Mouse (Mus musculus) forebrain, embryonic 12.5 days (tissue): ENCODE measurements around the gene Ccdc83. TPM values are rescaled to one million over a fixed set of nuclear protein-coding genes. Genes with fewer than 3 reads are reported as not detected.

Experiments
- ATAC-seq: fragments of 200-750 bp; cut with Nextera tagmentation; 2 replicates; pipeline ENCODE4 v1.8.0; 2017; ENCODE audit warnings: moderate TSS enrichment; ENCODE audit not compliant: low FRiP score
- H3K27ac ChIP-seq: fragments of 300-500 bp; sonication (generic); 2 replicates; pipeline ENCODE4 v1.5.1; 2016; ENCODE audit warnings: mild to moderate bottlenecking
- H3K27me3 ChIP-seq: fragments of 300-500 bp; sonication (generic); 2 replicates; pipeline ENCODE4 v1.6.1; 2016; ENCODE audit warnings: mild to moderate bottlenecking
- H3K36me3 ChIP-seq: fragments of 300-500 bp; sonication (generic); replicated peaks from 2 replicates; pipeline ENCODE4 v1.6.1; 2016; ENCODE audit warnings: mild to moderate bottlenecking
- H3K4me1 ChIP-seq: fragments of 300-500 bp; sonication (generic); 2 replicates; pipeline ENCODE4 v1.6.1; 2016
- H3K4me2 ChIP-seq: fragments of 300-500 bp; sonication (generic); 2 replicates; pipeline ENCODE4 v1.6.1; 2016; ENCODE audit warnings: mild to moderate bottlenecking, moderate library complexity
- H3K4me3 ChIP-seq: fragments of 300-500 bp; sonication (generic); replicated peaks from 2 replicates; pipeline ENCODE4 v1.5.1; 2016; ENCODE audit warnings: mild to moderate bottlenecking
- H3K9ac ChIP-seq: fragments of 300-500 bp; sonication (generic); 2 replicates; pipeline ENCODE4 v1.6.1; 2016; ENCODE audit warnings: mild to moderate bottlenecking
- H3K9me3 ChIP-seq: fragments of 300-500 bp; sonication (generic); 2 replicates; pipeline ENCODE4 v1.6.1; 2016
- WGBS: fragments of 180-500 bp; shearing (Covaris S2); methylation state at CpG from one replicate; pipeline ENCODE4 v1.1.7; 2016; 5-methylcytosine and 5-hydroxymethylcytosine counted together
- polyA plus RNA-seq: library from polyadenylated mRNA; unstranded; fragments of >200 nt; fragmentation: Nextera tagmentation; extraction: Ambion mirVana; gene quantifications from 2 replicates; pipeline ENCODE4 v1.2.1, GENCODE M21; 2016

Ccdc83 gene
- polyA plus RNA-seq: not detected in 2 replicates

DNA sequence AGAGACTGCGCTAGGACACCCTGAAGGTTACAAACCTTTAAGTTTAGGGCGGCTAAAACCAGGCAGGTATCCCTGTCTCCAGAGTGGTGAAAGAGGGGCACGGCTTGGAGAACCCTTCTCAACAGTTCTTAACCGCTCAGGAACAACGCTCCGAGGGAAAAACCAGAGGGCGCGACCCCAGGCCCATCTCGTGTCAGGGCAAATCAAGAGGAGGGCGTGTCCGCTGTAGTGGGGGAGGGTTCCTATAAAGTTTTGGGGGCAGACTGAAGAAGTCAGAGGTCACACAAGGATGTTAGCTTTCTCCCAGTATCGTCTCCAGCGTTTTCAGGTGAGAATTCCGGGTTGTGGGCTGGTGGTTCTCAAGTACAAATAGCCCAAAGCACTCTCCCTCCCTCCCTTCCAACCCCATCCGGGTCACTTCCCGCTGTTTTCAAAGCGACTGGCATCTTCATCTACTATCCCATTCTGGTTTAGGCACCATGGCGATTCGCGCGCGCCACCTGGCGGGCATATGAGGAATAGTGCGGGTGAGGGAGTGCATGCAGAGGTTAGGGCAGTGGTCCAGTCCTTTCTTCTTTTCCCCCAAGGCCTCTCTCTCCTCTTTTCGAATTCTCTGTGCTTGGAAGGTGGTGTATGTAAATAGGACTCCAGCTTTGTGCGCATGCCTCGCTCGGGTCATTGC is at the start of gene Ccdc83:
TSS of gene Ccdc83 (minus strand) at position 489 of the 682 bp plus-strand sequence.
- H3K9me3 ChIP-seq: no peaks in the 10 kb centered on the region
- H3K27ac ChIP-seq: no peak within 1 kb of the TSS
- H3K27me3 ChIP-seq: no peaks in the 10 kb centered on the region
- peaks cover 16% of the 10 kb centered on the region for H3K4me1 ChIP-seq
- 5% methylated on average over 28 of the region's 28 CpGs for WGBS
- peak; percentile 86 for ATAC-seq
- peak within 1 kb of the TSS; percentile 21 for H3K4me3 ChIP-seq
- peak within 1 kb of the TSS; percentile 51 for H3K4me2 ChIP-seq
- H3K9ac ChIP-seq: peak within 1 kb of the TSS; percentile 21; the same call in 1 of the 2 replicates
- no peaks in the 10 kb centered on the region for H3K36me3 ChIP-seq

DNA sequence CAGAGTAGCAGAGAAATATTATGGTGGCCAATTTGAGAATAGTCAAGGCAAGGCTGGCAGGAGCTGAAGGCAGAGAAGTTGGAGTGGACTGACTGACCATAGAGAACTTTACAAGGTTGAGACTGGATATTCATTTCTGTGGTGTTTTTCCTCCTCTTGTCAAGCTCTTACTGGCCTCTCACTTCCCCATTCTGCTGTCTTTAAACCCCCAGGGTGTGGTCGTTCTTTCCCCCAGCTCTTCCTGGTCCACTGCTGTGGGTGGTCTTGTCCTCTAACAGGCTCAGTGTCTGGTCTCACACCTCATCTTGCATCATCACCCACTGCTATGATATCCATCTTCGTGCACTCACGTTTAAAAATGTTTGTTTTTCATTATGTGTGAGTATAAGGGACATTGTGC is 47.8 kb upstream of the Ccdc83 start:
- Histone ChIP-seq H3K27me3 (no peaks in the 10 kb centered on the region), H3K4me1 (no peaks in the 10 kb centered on the region), H3K9me3 (no peaks in the 10 kb centered on the region), H3K36me3 (no peaks in the 10 kb centered on the region), H3K9ac (no peak overlapping the region), H3K4me2 (no peak overlapping the region), H3K27ac (no peak overlapping the region), H3K4me3 (no peak overlapping the region)
- 86% methylated on average over 3 of the region's 3 CpGs for WGBS
- ATAC-seq: no peak

DNA sequence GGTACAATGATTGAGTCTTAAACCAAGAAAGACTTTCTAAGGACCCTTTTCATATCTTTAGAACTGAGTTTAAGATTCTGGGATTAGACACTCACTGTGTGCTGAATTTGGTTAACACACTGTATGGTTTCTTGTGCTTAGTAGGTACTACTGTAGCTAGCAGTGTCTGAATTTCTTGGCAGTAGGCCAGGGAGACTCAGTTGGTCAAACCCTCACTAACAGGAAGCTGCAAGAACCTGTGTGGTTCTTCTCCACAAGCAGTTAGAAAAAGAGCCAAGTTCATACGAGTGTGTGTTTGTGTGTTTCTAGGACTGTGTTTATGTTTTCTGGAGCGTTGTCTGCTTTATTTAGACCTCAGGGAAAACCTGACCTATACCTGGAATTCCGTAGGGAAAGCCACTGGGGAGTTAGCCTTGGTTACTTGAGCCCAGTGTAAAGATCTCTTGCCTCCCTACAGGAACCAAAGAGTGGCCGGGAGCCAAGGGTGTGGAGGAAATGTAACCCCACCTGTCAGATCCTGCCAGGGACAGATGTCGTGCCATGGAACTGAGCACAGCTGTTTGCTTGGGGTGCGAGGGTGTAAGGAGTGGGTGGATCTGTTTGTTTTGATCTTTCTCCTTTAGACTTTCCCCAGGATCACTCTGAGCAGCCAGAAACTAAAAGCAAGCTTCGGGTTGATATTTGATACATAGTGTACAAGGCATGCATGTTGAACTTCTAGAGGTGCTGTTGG is 46.7 kb upstream of the Ccdc83 start:
- no peak for ATAC-seq
- H3K27me3 ChIP-seq: no peaks in the 10 kb centered on the region
- H3K4me2 ChIP-seq: no peak overlapping the region
- no peak overlapping the region for H3K4me3 ChIP-seq
- no peaks in the 10 kb centered on the region for H3K36me3 ChIP-seq
- WGBS: 80% methylated on average over 7 of the region's 7 CpGs
- H3K9me3 ChIP-seq: no peaks in the 10 kb centered on the region
- no peak overlapping the region for H3K27ac ChIP-seq
- no peak overlapping the region for H3K9ac ChIP-seq
- no peaks in the 10 kb centered on the region for H3K4me1 ChIP-seq

DNA sequence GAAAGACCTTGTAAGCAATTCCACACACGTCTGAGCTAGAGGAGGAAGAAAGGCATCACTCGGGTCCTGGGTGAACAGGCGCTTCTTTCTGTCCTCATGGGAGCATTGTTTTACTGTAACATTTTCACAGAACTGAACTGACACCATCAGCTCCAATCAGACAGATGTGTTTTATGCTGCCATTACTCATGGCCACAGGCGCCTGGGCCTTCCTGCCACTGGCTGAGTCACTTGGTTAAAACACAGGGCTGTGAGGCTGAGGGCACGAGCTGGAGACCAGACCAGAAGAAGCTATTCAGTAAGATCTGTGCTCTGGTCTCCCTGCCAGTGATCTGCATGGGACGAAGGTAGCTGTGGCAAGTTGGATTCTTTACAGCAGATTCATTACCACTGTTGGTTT is 42.4 kb upstream of the Ccdc83 start:
- Histone ChIP-seq H3K4me3 (no peak overlapping the region), H3K4me1 (peaks cover 4% of the 10 kb centered on the region), H3K9ac (no peak overlapping the region), H3K4me2 (no peak overlapping the region), H3K27me3 (peaks cover 14% of the 10 kb centered on the region), H3K36me3 (no peaks in the 10 kb centered on the region), H3K27ac (no peak overlapping the region), H3K9me3 (no peaks in the 10 kb centered on the region)
- WGBS: 78% methylated on average over 6 of the region's 6 CpGs
- no peak for ATAC-seq

DNA sequence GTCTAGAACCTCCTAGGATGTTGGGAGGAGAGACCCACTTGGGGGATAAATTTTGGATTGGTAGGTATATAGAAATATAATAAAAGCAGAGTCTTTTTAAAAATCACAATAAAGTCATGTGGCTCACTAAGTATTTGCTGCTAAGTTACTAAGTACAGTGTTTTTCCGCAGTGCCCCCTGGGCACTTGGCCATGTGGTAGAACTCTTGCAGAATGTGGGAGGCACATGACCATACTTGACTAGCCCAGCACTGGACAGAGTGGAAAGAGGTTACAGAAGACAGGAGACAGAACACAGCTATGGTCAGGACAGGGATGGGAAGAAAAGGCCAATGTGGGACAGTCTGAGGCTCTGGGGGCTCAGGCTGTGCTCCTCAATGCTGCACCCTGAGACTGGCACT is 41.4 kb upstream of the Ccdc83 start:
- no peaks in the 10 kb centered on the region for H3K9me3 ChIP-seq

DNA sequence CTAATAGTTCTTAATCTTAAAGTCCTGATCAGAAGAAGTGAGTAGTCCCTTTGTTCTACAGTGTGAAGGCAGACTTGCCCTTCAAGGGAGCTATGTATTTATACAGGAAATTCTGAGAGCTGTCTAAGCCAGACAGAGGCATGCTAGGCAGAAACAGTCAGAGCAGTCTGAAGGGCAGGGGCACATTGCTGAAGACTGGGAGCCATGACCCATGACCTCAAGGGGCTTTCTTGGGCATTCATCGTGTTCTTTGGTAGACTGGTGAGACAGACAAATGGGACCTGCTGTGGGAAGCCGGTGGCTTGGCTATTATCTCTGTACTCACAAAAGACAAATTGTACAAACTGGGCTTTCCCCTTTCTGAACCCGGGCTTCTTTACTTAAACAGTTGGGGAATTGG is 40.5 kb upstream of the Ccdc83 start:
- Histone ChIP-seq H3K4me1 (peaks cover 11% of the 10 kb centered on the region), H3K36me3 (no peaks in the 10 kb centered on the region), H3K9ac (no peak overlapping the region), H3K27ac (no peak overlapping the region), H3K4me2 (no peak overlapping the region), H3K27me3 (peaks cover 23% of the 10 kb centered on the region), H3K9me3 (no peaks in the 10 kb centered on the region), H3K4me3 (no peak overlapping the region)
- WGBS: 4% methylated on average over 3 of the region's 3 CpGs
- no peak for ATAC-seq

More for the DNA sequence above, 41.4 kb upstream of the Ccdc83 start:
- 94% methylated on average over 1 of the region's 1 CpGs for WGBS
- H3K4me3 ChIP-seq: no peak overlapping the region
- H3K4me2 ChIP-seq: no peak overlapping the region
- H3K27me3 ChIP-seq: peaks cover 23% of the 10 kb centered on the region
- peaks cover 11% of the 10 kb centered on the region for H3K4me1 ChIP-seq
- no peak for ATAC-seq
- no peak overlapping the region for H3K27ac ChIP-seq
- H3K9ac ChIP-seq: no peak overlapping the region
- no peaks in the 10 kb centered on the region for H3K36me3 ChIP-seq

DNA sequence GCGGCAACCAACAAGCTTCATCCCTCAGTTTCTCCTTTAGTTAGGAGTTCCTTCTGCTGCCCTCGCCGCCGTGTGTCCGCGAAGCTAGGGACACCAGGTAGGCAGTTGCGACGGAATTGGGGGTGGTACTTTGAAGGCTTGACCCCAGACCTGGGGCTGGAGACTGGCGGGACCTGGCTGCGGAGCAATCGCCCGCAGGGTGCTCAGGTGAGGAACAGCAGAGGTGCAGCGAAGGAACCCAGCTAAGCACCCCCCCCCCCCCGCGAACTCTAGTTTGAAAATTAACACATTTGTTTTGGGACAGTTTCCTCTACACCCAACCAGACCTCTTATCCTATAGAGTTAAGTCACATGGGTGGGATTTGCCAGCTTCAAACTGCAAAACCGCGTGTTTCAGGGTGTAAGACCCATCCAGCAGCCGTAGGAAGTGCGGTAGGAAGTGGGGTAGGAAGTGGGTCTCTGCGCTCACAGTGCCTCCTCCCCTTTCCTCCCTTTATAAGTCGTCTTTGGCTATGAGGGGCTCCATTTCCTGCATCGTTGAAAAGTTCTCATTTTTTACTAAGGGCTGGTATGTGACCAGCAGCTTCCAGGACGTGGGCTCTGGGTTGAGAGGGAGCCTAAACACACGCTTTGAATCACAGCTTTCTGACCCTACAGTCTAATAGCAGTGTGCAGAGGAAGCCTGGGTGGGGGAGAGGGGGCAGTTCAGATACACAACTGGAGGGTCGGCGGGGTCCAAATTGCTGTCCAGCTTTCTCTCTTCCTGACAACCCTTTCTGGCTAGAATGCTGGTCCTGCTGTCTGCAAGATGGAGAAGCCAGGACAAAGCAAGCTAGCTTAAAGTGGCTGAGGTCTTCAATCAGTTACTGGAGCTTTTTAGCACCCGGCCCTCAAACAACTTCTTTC is 37.3 kb upstream of the Ccdc83 start:
- H3K27me3 ChIP-seq: peaks cover 36% of the 10 kb centered on the region
- peak overlapping the region; percentile 74 for H3K4me2 ChIP-seq
- WGBS: 5% methylated on average over 27 of the region's 27 CpGs
- no peak overlapping the region for H3K27ac ChIP-seq
- H3K9ac ChIP-seq: peak overlapping the region; percentile 42
- peak overlapping the region; percentile 54 for H3K4me3 ChIP-seq
- no peaks in the 10 kb centered on the region for H3K36me3 ChIP-seq
- peaks cover 11% of the 10 kb centered on the region for H3K4me1 ChIP-seq
- no peaks in the 10 kb centered on the region for H3K9me3 ChIP-seq
- ATAC-seq: peak; percentile 31

DNA sequence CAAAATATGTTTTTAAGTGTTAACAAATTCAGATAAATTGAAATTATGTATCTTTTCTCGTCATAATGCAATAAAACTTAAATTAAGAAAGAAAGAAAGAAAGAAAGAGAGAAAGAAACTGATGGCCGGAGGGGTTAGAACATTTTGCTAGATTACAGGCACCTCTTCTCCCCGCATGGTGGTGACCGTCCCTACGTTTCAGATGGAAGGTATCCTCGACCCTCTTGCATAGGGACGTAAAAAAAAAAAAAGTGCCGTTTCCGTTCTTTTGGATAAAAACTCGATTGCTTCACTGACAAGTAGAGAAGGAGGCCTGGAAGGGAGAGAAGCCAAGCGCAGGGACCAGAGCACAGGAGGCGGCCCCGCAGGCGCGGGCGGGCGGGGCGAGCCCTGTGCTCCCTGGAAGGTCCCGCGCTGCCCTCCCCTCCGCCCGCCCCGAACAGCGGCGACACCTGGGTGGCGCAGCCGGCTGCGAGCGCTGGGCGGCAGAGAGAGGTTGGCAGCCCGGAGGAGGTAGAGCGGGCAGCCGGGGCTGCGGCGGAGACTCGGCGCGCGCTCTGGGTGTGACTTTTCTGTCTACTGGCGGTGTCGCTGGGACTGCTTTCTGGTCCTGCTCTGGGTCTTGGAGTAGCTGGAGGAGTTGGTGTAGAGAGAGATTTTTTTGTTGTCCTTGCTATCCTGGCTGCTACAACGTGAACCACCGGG is 36.5 kb upstream of the Ccdc83 start, which contains the start of gene Sytl2:
TSS of gene Sytl2 (plus strand) at position 311 of the 705 bp plus-strand sequence.
- H3K4me1 ChIP-seq: peaks cover 11% of the 10 kb centered on the region
- H3K27ac ChIP-seq: no peak within 1 kb of the TSS
- H3K27me3 ChIP-seq: peaks cover 36% of the 10 kb centered on the region

DNA sequence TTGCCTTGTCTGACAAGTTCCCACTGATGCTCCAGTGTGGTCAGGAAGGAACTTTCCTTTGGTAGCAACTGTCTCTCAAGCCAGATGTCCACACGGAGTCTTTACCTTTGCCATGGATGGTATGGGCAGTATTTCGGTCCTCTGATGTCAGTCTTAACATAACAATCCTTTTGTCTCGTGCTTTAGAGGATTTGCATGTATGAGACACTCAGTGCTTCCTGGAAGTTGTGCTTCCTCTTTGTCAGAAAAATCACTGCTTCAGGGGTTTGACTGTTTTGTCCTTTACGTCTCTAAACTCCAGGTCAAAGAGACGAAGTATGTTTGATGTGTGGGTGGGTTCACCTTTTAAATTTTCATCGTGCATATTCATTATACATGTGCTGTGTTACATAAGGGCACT is 26.3 kb upstream of the Ccdc83 start:
- Histone ChIP-seq H3K36me3 (no peaks in the 10 kb centered on the region), H3K27me3 (no peaks in the 10 kb centered on the region), H3K4me1 (no peaks in the 10 kb centered on the region), H3K4me3 (no peak overlapping the region), H3K9ac (no peak overlapping the region), H3K9me3 (no peaks in the 10 kb centered on the region), H3K27ac (no peak overlapping the region), H3K4me2 (no peak overlapping the region)
- no peak for ATAC-seq
- 86% methylated on average over 6 of the region's 6 CpGs for WGBS

More for the DNA sequence above, 36.5 kb upstream of the Ccdc83 start, which contains the start of gene Sytl2:
- Histone ChIP-seq H3K9me3 (no peaks in the 10 kb centered on the region), H3K4me2 (peak within 1 kb of the TSS; percentile 74), H3K4me3 (peak within 1 kb of the TSS; percentile 54), H3K36me3 (no peaks in the 10 kb centered on the region), H3K9ac (peak within 1 kb of the TSS; percentile 42)
- peak; percentile 86 for ATAC-seq
- 1% methylated on average over 37 of the region's 43 CpGs for WGBS

DNA sequence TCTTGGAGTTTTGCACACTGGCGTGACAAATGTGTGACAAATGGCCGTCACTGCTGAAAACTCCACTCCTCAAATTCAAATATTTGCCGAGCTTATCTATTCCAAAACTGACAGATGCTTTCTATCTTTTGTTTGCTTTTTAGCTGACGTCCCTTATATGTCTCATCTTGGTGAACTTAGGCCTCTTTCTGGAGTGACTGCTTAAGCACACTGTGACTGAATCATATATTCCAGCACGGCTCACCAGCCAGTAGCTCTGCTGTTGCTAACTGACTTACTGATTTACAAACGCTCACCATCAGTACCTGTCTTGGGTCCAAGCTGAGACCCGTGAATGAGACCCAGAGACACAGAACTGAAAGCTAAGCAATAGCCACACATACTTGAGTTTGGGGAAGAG is 19.2 kb upstream of the Ccdc83 start:
- Histone ChIP-seq H3K4me2 (no peak overlapping the region), H3K9me3 (no peaks in the 10 kb centered on the region), H3K36me3 (no peaks in the 10 kb centered on the region), H3K4me1 (no peaks in the 10 kb centered on the region), H3K27me3 (no peaks in the 10 kb centered on the region), H3K9ac (no peak overlapping the region), H3K4me3 (no peak overlapping the region), H3K27ac (no peak overlapping the region)
- 86% methylated on average over 7 of the region's 7 CpGs for WGBS
- no peak for ATAC-seq

DNA sequence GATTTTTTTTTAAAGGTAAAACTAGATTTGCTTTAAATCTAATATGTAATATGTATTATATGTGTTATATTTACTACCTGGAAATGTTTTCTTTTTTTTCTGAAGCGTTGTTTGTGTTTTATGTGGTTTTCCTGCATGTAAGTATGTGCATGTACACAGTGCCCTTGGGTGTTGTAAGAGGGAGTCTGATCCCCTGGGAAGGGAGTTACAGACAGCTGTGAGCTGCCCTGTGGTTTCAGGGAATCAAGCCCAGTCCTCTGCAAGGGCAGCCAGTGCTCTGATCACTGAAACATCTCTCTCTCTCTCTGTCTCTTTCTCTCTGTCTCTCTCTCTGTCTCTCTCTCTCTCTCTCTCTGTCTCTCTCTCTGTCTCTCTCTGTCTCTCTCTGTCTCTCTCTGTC is 17.2 kb upstream of the Ccdc83 start:
- WGBS: 64% methylated on average over 1 of the region's 1 CpGs
- ATAC-seq: no peak
- no peak overlapping the region for H3K4me2 ChIP-seq

More for the DNA sequence above, 17.2 kb upstream of the Ccdc83 start:
- Histone ChIP-seq H3K9ac (no peak overlapping the region), H3K36me3 (no peaks in the 10 kb centered on the region), H3K4me1 (no peaks in the 10 kb centered on the region), H3K27ac (no peak overlapping the region), H3K4me3 (no peak overlapping the region), H3K27me3 (no peaks in the 10 kb centered on the region), H3K9me3 (no peaks in the 10 kb centered on the region)
